Mouse (Mus musculus): Measurements from ENCODE around the gene Sap30bp.

GRCm38 (mm10) chr11:115906116-115906515 is 27.0 kb upstream of the Sap30bp start:
- TF ChIP-seq MAFK (IDR thresholded peaks at IDR 0.05; ENCODE audit: insufficient replicate concordance, low read length) (no peak), SMC3 (IDR thresholded peaks at IDR 0.05; ENCODE audit: low read depth, low read length) (no peak), UBTF (IDR thresholded peaks at IDR 0.05; ENCODE audit: low read depth, low read length) (no peak), ZMIZ1 (IDR thresholded peaks at IDR 0.05; ENCODE audit: low read depth, low read length) (no peak), EP300 (IDR thresholded peaks at IDR 0.05; ENCODE audit: low read length) (no peak), NRF1 (IDR thresholded peaks at IDR 0.05; ENCODE audit: low read depth, low read length) (no peak), CTCF (conservative IDR thresholded peaks at IDR 0.05 in 1 of 2, IDR thresholded peaks at IDR 0.05 in 1 of 2; ENCODE audit: low read depth in 2 of 2, low read length in 2 of 2) (no peak)
